Mouse (Mus musculus) myocyte (in vitro differentiated cells): ENCODE measurements around the gene Btnl2.

ENCODE experiments used
- E2F4 ChIP-seq: IDR thresholded peaks from one replicate; pipeline ENCODE4 v1.6.1; 2011; ENCODE audit warnings: mild to moderate bottlenecking, control low read depth, moderate library complexity; ENCODE audit not compliant: insufficient read depth
- MAX ChIP-seq: IDR thresholded peaks from one replicate; pipeline ENCODE4 v1.6.1; 2011; ENCODE audit warnings: low read depth, mild to moderate bottlenecking, control low read depth
- MYOG ChIP-seq, 3 experiments: IDR thresholded peaks; one replicate each; pipeline ENCODE4 v1.6.1; 2011; ENCODE audit warnings: control low read depth in 2 of 3, low read depth in 2 of 3, mild to moderate bottlenecking in 2 of 3; ENCODE audit not compliant: insufficient read length in 2 of 3, control insufficient read depth in 1 of 3, insufficient read depth in 1 of 3
- POLR2A ChIP-seq: IDR thresholded peaks from one replicate; pipeline ENCODE4 v1.6.1; 2011; ENCODE audit warnings: low read depth, mild to moderate bottlenecking, control low read depth, moderate library complexity; ENCODE audit not compliant: insufficient read length
- POLR2AphosphoS2 ChIP-seq: IDR thresholded peaks from one replicate; pipeline ENCODE4 v1.6.1; 2011; ENCODE audit warnings: low read depth, control low read depth; ENCODE audit not compliant: insufficient read length
- REST ChIP-seq: IDR thresholded peaks from one replicate; pipeline ENCODE4 v1.6.1; 2011; ENCODE audit warnings: mild to moderate bottlenecking, control low read depth, moderate library complexity; ENCODE audit not compliant: insufficient read depth, insufficient read length
- SRF ChIP-seq: IDR thresholded peaks from one replicate; pipeline ENCODE4 v1.6.1; 2011; ENCODE audit warnings: low read depth; ENCODE audit not compliant: control insufficient read depth, insufficient read length
- TCF12 ChIP-seq: IDR thresholded peaks from one replicate; pipeline ENCODE4 v1.6.1; 2011; ENCODE audit warnings: mild to moderate bottlenecking, control low read depth; ENCODE audit not compliant: poor library complexity, insufficient read depth, severe bottlenecking
- TCF3 ChIP-seq: IDR thresholded peaks from one replicate; pipeline ENCODE4 v1.6.1; 2011; ENCODE audit warnings: low read depth, control low read depth; ENCODE audit not compliant: insufficient read length
- USF1 ChIP-seq: IDR thresholded peaks from one replicate; pipeline ENCODE4 v1.6.1; 2011; ENCODE audit warnings: low read depth, mild to moderate bottlenecking, control low read depth, moderate library complexity

DNA sequence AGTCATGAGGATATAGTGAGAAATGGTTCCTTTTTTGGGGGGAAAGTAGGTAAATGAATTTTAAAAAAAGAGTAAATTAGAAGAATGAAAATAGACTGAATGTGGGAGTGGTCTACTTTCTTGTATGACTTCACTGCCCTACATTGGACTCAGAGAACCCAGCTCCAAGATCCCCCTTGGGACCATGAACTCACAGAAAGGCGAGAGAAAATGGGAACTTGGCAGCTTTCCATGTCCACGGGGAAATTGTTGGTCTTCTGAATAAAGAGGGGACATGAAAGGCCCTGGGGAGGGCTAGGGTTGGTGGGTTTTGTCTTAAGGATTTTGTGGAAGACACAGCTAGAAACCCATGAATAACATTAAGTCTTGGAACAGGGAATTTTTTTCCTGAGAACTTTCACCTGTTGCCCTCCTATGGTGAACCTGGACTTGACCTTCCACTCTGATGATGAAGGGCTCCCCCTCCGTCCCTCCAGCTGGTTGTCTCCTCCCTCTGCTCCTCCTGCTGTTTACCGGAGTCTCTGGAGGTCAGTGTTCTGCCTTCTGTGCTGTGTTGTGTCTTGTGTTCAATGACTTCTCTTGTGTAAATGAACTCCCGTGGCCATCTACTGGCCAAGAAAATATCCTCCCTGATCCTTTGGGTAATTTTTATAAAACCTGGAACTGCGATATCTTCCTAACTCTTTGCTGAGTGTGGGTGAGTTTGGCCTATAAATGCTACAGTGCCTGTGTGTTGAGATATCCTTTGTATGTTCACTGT is 23.0 kb downstream of the Btnl2 start:
- TF ChIP-seq POLR2A (no peak), E2F4 (no peak), TCF3 (no peak), USF1 (no peak), TCF12 (no peak), MYOG (IDR thresholded peaks at IDR 0.05; ENCODE audit: control insufficient read depth in 1 of 3, insufficient read depth in 1 of 3, insufficient read length in 2 of 3, low read depth in 2 of 3) (no peak), MAX (no peak), REST (no peak), SRF (no peak), POLR2AphosphoS2 (no peak)
